Comparison of ENCODE assay signal across 8 mouse cellular contexts in the genomic region with DNA sequence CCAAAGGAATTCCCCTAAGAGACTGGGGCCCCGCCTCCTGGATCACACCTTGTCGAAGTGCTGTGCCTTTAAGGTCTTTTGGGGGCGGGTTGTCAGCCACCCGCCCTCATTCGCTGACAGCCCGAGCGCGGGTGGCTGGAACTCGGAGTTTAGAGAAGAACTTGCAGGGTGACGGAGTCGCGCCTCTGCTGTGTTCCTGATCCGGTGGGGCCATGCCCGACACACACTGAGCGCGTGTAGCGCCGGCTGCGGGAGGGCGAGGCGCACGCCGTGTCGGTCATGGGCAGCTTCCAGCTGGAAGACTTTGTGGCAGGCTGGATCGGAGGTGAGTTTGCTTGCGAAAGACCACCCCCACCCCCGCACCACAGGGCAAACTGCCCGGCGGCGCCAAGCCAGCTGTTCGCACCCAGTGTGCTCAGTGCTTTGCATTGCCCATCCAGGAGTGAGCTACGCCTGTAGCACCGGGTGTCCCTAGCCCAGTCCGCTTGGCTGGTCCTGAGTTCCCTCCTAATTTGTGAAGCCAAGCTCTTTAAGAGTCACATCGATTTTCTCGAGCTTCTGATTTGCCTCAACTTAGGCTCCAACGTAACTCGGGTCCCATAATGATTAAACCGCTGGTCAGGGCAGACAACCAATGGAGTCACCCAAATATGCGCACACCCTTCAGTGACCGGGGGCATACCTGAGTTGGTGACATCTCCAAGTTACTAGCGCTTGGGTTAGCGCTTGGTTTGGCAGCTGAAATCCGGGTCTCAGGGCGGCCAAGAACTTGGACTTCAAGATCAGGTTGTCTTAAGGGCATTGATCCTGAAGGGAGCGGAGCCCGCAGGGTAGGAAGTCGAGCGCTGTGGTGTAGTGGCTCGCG. TPM values are rescaled to one million over a fixed set of nuclear protein-coding genes. Genes with fewer than 3 reads are reported as not detected.
DNase-seq lines count a peak whose midpoint lies in the region; ATAC-seq and TF ChIP-seq lines count a peak whose summit lies in the region.

A gene (plus strand): TSS at position 145 of the 865 bp plus-strand sequence.

- TF ChIP-seq CTCF in brain, embryonic 14.5 days (IDR thresholded peaks at IDR 0.05; ENCODE audit: borderline replicate concordance, extremely low read depth, insufficient read depth, insufficient read length), result no peak
- no peak for TF ChIP-seq CTCF in lung, postnatal 0 days (IDR thresholded peaks at IDR 0.05)

- peak within 1 kb of the TSS; percentile 75 for H3K4me2 ChIP-seq in heart, embryonic 13.5 days
- H3K4me2 ChIP-seq in kidney, embryonic 16.5 days (replicated peaks; ENCODE audit: low read depth, low read length), result peak within 1 kb of the TSS; percentile 67
- peak within 1 kb of the TSS; percentile 48 for H3K4me2 ChIP-seq in lung, postnatal 0 days (replicated peaks; ENCODE audit: low read depth, low read length)
- H3K4me2 ChIP-seq in stomach, embryonic 16.5 days (ENCODE audit: low read depth, low read length), result peak within 1 kb of the TSS; percentile 86

- H3K9me3 ChIP-seq in heart, embryonic 13.5 days, result no peaks in the 10 kb centered on the region
- H3K9me3 ChIP-seq in kidney, embryonic 16.5 days (ENCODE audit: low read length), result no peaks in the 10 kb centered on the region
- no peaks in the 10 kb centered on the region for H3K9me3 ChIP-seq in lung, postnatal 0 days (ENCODE audit: low read length)
- no peaks in the 10 kb centered on the region for H3K9me3 ChIP-seq in stomach, embryonic 16.5 days (replicated peaks; ENCODE audit: control insufficient read depth, low read length)

- ATAC-seq in heart, embryonic 13.5 days (ENCODE audit: extremely low read depth, insufficient number of reproducible peaks, low FRiP score, low TSS enrichment), result no peak; the same call in 1 of the 2 replicates
- peak; percentile 57; the same call in 1 of the 2 replicates for ATAC-seq in kidney, embryonic 16.5 days (ENCODE audit: low FRiP score, low TSS enrichment)
- peak; percentile 70 for ATAC-seq in lung, postnatal 0 days
- ATAC-seq in stomach, embryonic 16.5 days (ENCODE audit: insufficient read depth, low FRiP score), result no peak

- H3K9ac ChIP-seq in heart, embryonic 13.5 days, result peak within 1 kb of the TSS; percentile 56
- H3K9ac ChIP-seq in kidney, embryonic 16.5 days (replicated peaks; ENCODE audit: low read length), result peak within 1 kb of the TSS; percentile 44
- H3K9ac ChIP-seq in lung, postnatal 0 days (replicated peaks; ENCODE audit: low read depth), result no peak within 1 kb of the TSS
- H3K9ac ChIP-seq in stomach, embryonic 16.5 days (ENCODE audit: low read length), result peak within 1 kb of the TSS; percentile 65

- no peaks in the 10 kb centered on the region for H3K36me3 ChIP-seq in heart, embryonic 13.5 days
- H3K36me3 ChIP-seq in kidney, embryonic 16.5 days (ENCODE audit: insufficient read depth, low read length), result no peaks in the 10 kb centered on the region
- H3K36me3 ChIP-seq in lung, postnatal 0 days (ENCODE audit: insufficient read depth, low read length), result no peaks in the 10 kb centered on the region
- H3K36me3 ChIP-seq in stomach, embryonic 16.5 days (ENCODE audit: control insufficient read depth, insufficient read depth, low read length), result no peaks in the 10 kb centered on the region

- peak within 1 kb of the TSS; percentile 49 for H3K4me3 ChIP-seq in heart, embryonic 13.5 days
- H3K4me3 ChIP-seq in kidney, embryonic 16.5 days (ENCODE audit: low read length), result peak within 1 kb of the TSS; percentile 42
- H3K4me3 ChIP-seq in lung, postnatal 0 days (ENCODE audit: low read depth, low read length), result peak within 1 kb of the TSS; percentile 6; the same call in 1 of the 2 replicates
- peak within 1 kb of the TSS; percentile 47 for H3K4me3 ChIP-seq in stomach, embryonic 16.5 days (replicated peaks; ENCODE audit: low read length)

- H3K27me3 ChIP-seq in heart, embryonic 13.5 days (replicated peaks), result peaks cover 82% of the 10 kb centered on the region
- H3K27me3 ChIP-seq in kidney, embryonic 16.5 days (ENCODE audit: insufficient read depth, low read length), result peaks cover 58% of the 10 kb centered on the region
- peaks cover 19% of the 10 kb centered on the region for H3K27me3 ChIP-seq in lung, postnatal 0 days (replicated peaks; ENCODE audit: insufficient read depth, low read length)
- H3K27me3 ChIP-seq in stomach, embryonic 16.5 days (ENCODE audit: control insufficient read depth, insufficient read depth, low read length), result peaks cover 38% of the 10 kb centered on the region

- no peak for TF ChIP-seq POLR2A in brain, embryonic 14.5 days (IDR thresholded peaks at IDR 0.05; ENCODE audit: borderline replicate concordance, extremely low read depth, insufficient read depth, insufficient read length, poor library complexity, severe bottlenecking)

- TF ChIP-seq EP300 in lung, postnatal 0 days (IDR thresholded peaks at IDR 0.05), result no peak

- H3K27ac ChIP-seq in heart, embryonic 13.5 days (replicated peaks), result no peak within 1 kb of the TSS
- H3K27ac ChIP-seq in kidney, embryonic 16.5 days (ENCODE audit: low read length), result no peak within 1 kb of the TSS
- H3K27ac ChIP-seq in lung, postnatal 0 days (ENCODE audit: low read length), result no peak within 1 kb of the TSS
- no peak within 1 kb of the TSS for H3K27ac ChIP-seq in stomach, embryonic 16.5 days (ENCODE audit: low read length)

- DNase-seq in cerebellum, postnatal 10 days, result peak; percentile 52 to 58
- no peak for DNase-seq in cerebellum, adult 11 months
- peak; percentile 40 for DNase-seq in brain, embryonic 14.5 days (ENCODE audit: low read depth)
- peak; percentile 58 for DNase-seq in lung, postnatal 0 days (ENCODE audit: low spot score)
- no peak for DNase-seq in thymus, postnatal 10 days (ENCODE audit: low spot score in 2 of 2)

- peaks cover 12% of the 10 kb centered on the region for H3K4me1 ChIP-seq in heart, embryonic 13.5 days
- H3K4me1 ChIP-seq in kidney, embryonic 16.5 days (ENCODE audit: insufficient read depth, low read length), result peaks cover 24% of the 10 kb centered on the region
- peaks cover 4% of the 10 kb centered on the region; the same call in 1 of the 2 replicates for H3K4me1 ChIP-seq in lung, postnatal 0 days (ENCODE audit: insufficient read depth, low read depth, low read length)
- H3K4me1 ChIP-seq in stomach, embryonic 16.5 days (ENCODE audit: control insufficient read depth, insufficient read depth, low read length), result peaks cover 9% of the 10 kb centered on the region

- WGBS in heart, embryonic 13.5 days, result 5% methylated on average over 51 of the region's 51 CpGs
- WGBS in kidney, embryonic 16.5 days, result 3% methylated on average over 51 of the region's 51 CpGs
- WGBS in lung, postnatal 0 days, result 5% methylated on average over 51 of the region's 51 CpGs
- WGBS in stomach, embryonic 16.5 days, result 2% methylated on average over 51 of the region's 51 CpGs

RNA-seq across cellular contexts. Expression of the gene that starts here (rescaled TPM):
- 0.13 and 0.27 TPM in 2 replicates for polyA plus RNA-seq in brain, embryonic 14.5 days (2012; rRNA removed)
- polyA plus RNA-seq in heart, embryonic 13.5 days (2015; fragmentation: Nextera tagmentation; extraction: Ambion mirVana), result 0.05 TPM in 1 of 2 replicates, not detected in the other
- 0.45 and 0.60 TPM in 2 replicates for polyA plus RNA-seq in kidney, embryonic 16.5 days (2015; fragmentation: Nextera tagmentation; extraction: Ambion mirVana)
- not detected in 2 replicates for polyA plus RNA-seq in lung, postnatal 0 days (2015; fragmentation: Nextera tagmentation; extraction: Ambion mirVana)
- 0.11 and 0.14 TPM in 2 replicates for polyA plus RNA-seq in stomach, embryonic 16.5 days (2015; fragmentation: Nextera tagmentation; extraction: Ambion mirVana)

Comparison
In these comparisons a context has a peak if more than half of its experiments do, and no peak if none do; other contexts are left out.
1. DNase-seq: peak in cerebellum, postnatal 10 days (2 of 2); none in cerebellum, adult 11 months (single experiment) and thymus, postnatal 10 days (0 of 2).
2. Peak in DNase-seq in brain, embryonic 14.5 days; RNA of the gene not detected or under 1 TPM.
3. Peak in ATAC-seq, H3K4me3 ChIP-seq, H3K9ac ChIP-seq and H3K4me2 ChIP-seq in kidney, embryonic 16.5 days; RNA of the gene not detected or under 1 TPM.
4. Peak in DNase-seq, ATAC-seq, H3K4me3 ChIP-seq and H3K4me2 ChIP-seq in lung, postnatal 0 days; RNA of the gene not detected or under 1 TPM.
5. Peak in every context shown above with its lines, with median percentiles within 50 percentile points of each other: H3K4me2 ChIP-seq and H3K4me3 ChIP-seq.